Mouse (Mus musculus) v-Abl transformed pro-B cells (cell line): ENCODE results near the gene Hunk.

Source experiments
- in situ Hi-C, 2 experiments: fragments of 400-800 bp; cut with MboI; formaldehyde crosslinking; loops; one replicate each; pipeline ENCODE4 v1.15.1; 2025; ENCODE audit not compliant: unreplicated experiment in 2 of 2

The Hunk gene

GRCm38 (mm10) chr16:90542383-90542782 is 156.6 kb downstream of the Hunk start:
- in situ Hi-C loops, result no loop called here

GRCm38 (mm10) chr16:90544175-90544574 is 158.4 kb downstream of the Hunk start:
- in situ Hi-C loops, result no loop called here

GRCm38 (mm10) chr16:90545509-90545908 is 159.7 kb downstream of the Hunk start:
- in situ Hi-C loops, result no loop called here

GRCm38 (mm10) chr16:90546591-90546990 is 160.8 kb downstream of the Hunk start:
- in situ Hi-C loops, result no loop called here

GRCm38 (mm10) chr16:90547996-90548395 is 162.2 kb downstream of the Hunk start:
- in situ Hi-C loops, result no loop called here
